Mouse (Mus musculus): ENCODE measurements around the gene Adam12. TPM values are rescaled to one million over a fixed set of nuclear protein-coding genes. Genes with fewer than 3 reads are reported as not detected.

Adam12 gene
- total RNA-seq, 2 experiments from 2014 or later = not detected

- ATAC-seq (replicated peaks; ENCODE audit: low FRiP score, poor library complexity, severe bottlenecking) = no peak
Measured at GRCm38 (mm10) chr7:134028281-134028830, 203.6 kb downstream of the Adam12 start.

- no peak for ATAC-seq (replicated peaks; ENCODE audit: low FRiP score, poor library complexity, severe bottlenecking)
Measured at GRCm38 (mm10) chr7:134027020-134027415, 204.9 kb downstream of the Adam12 start.

GRCm38 (mm10) chr7:134026200-134027019 lies 205.5 kb downstream of the Adam12 start:
- no peak for ATAC-seq (replicated peaks; ENCODE audit: low FRiP score, poor library complexity, severe bottlenecking)

- no peak for ATAC-seq (replicated peaks; ENCODE audit: low FRiP score, poor library complexity, severe bottlenecking)
Measured at GRCm38 (mm10) chr7:134022157-134022885, 209.6 kb downstream of the Adam12 start.

GRCm38 (mm10) chr7:134015226-134015625 lies 216.7 kb downstream of the Adam12 start:
- ATAC-seq (replicated peaks; ENCODE audit: low FRiP score, poor library complexity, severe bottlenecking) = no peak

GRCm38 (mm10) chr7:134014733-134015132 lies 217.2 kb downstream of the Adam12 start:
- no peak for ATAC-seq (replicated peaks; ENCODE audit: low FRiP score, poor library complexity, severe bottlenecking)

GRCm38 (mm10) chr7:134009157-134009556 lies 222.8 kb downstream of the Adam12 start:
- no peak for ATAC-seq (replicated peaks; ENCODE audit: low FRiP score, poor library complexity, severe bottlenecking)

GRCm38 (mm10) chr7:134007942-134008361 lies 224.0 kb downstream of the Adam12 start:
- no peak for ATAC-seq (replicated peaks; ENCODE audit: low FRiP score, poor library complexity, severe bottlenecking)

GRCm38 (mm10) chr7:134001581-134001980 lies 230.4 kb downstream of the Adam12 start:
- no peak for ATAC-seq (replicated peaks; ENCODE audit: low FRiP score, poor library complexity, severe bottlenecking)

GRCm38 (mm10) chr7:133990930-133991329 lies 241.0 kb downstream of the Adam12 start:
- no peak for ATAC-seq (replicated peaks; ENCODE audit: low FRiP score, poor library complexity, severe bottlenecking)

- no peak for ATAC-seq (replicated peaks; ENCODE audit: low FRiP score, poor library complexity, severe bottlenecking)
Measured at GRCm38 (mm10) chr7:133988356-133988755, 243.6 kb downstream of the Adam12 start.

- no peak for ATAC-seq (replicated peaks; ENCODE audit: low FRiP score, poor library complexity, severe bottlenecking)
Measured at GRCm38 (mm10) chr7:133986201-133986600, 245.7 kb downstream of the Adam12 start.

- ATAC-seq (replicated peaks; ENCODE audit: low FRiP score, poor library complexity, severe bottlenecking) = no peak
Measured at GRCm38 (mm10) chr7:133985648-133986047, 246.3 kb downstream of the Adam12 start.

GRCm38 (mm10) chr7:133976388-133977122 lies 255.4 kb downstream of the Adam12 start:
- ATAC-seq (replicated peaks; ENCODE audit: low FRiP score, poor library complexity, severe bottlenecking) = no peak

GRCm38 (mm10) chr7:133971086-133971485 lies 260.9 kb downstream of the Adam12 start:
- ATAC-seq (replicated peaks; ENCODE audit: low FRiP score, poor library complexity, severe bottlenecking) = no peak

GRCm38 (mm10) chr7:133970407-133970806 lies 261.5 kb downstream of the Adam12 start:
- no peak for ATAC-seq (replicated peaks; ENCODE audit: low FRiP score, poor library complexity, severe bottlenecking)

GRCm38 (mm10) chr7:133967906-133968305 lies 264.0 kb downstream of the Adam12 start:
- no peak for ATAC-seq (replicated peaks; ENCODE audit: low FRiP score, poor library complexity, severe bottlenecking)

- ATAC-seq (replicated peaks; ENCODE audit: low FRiP score, poor library complexity, severe bottlenecking) = no peak
Measured at GRCm38 (mm10) chr7:133963501-133963900, 268.4 kb downstream of the Adam12 start.

- ATAC-seq (replicated peaks; ENCODE audit: low FRiP score, poor library complexity, severe bottlenecking) = no peak; the same call in 1 of the 2 replicates
Measured at GRCm38 (mm10) chr7:133959200-133959599, 272.7 kb downstream of the Adam12 start.

- no peak for ATAC-seq (replicated peaks; ENCODE audit: low FRiP score, poor library complexity, severe bottlenecking)
Measured at GRCm38 (mm10) chr7:133957873-133958272, 274.1 kb downstream of the Adam12 start.
